Mouse (Mus musculus): Measurements from ENCODE around the gene Gtpbp8. TPM values are rescaled to one million over a fixed set of nuclear protein-coding genes. Genes with fewer than 3 reads are reported as not detected.
A peak's percentile ranks its signal among the peaks of the same experiment; 100 is the strongest.

Gene Gtpbp8
- total RNA-seq, 2 experiments from 2014 or later, result 23.8 to 29.9 TPM

- no peak for DNase-seq (ENCODE audit: extremely low spot score in 1 of 2, low spot score in 1 of 2)
Measured at GRCm38 (mm10) chr16:44727525-44727924, 18.6 kb downstream of the Gtpbp8 start.

GRCm38 (mm10) chr16:44725286-44726223 is 20.6 kb downstream of the Gtpbp8 start:
- peak; percentile 45 to 73 for DNase-seq (ENCODE audit: extremely low spot score in 1 of 2, low spot score in 1 of 2)

GRCm38 (mm10) chr16:44724847-44725246 is 21.3 kb downstream of the Gtpbp8 start:
- no peak for DNase-seq (ENCODE audit: extremely low spot score in 1 of 2, low spot score in 1 of 2)

- peak; percentile 82 to 97 for DNase-seq (ENCODE audit: extremely low spot score in 1 of 2, low spot score in 1 of 2)
Measured at GRCm38 (mm10) chr16:44724083-44724787, 21.9 kb downstream of the Gtpbp8 start, which contains the start of gene Nepro. Gene Nepro, plus strand, starts transcription at chr16:44724301.

GRCm38 (mm10) chr16:44722666-44723065 is 23.5 kb downstream of the Gtpbp8 start:
- DNase-seq (ENCODE audit: extremely low spot score in 1 of 2, low spot score in 1 of 2), result no peak

- DNase-seq (ENCODE audit: extremely low spot score in 1 of 2, low spot score in 1 of 2), result no peak
Measured at GRCm38 (mm10) chr16:44720518-44720917, 25.6 kb downstream of the Gtpbp8 start.

- no peak for DNase-seq (ENCODE audit: extremely low spot score in 1 of 2, low spot score in 1 of 2)
Measured at GRCm38 (mm10) chr16:44719349-44719748, 26.8 kb downstream of the Gtpbp8 start.

GRCm38 (mm10) chr16:44717838-44718237 is 28.3 kb downstream of the Gtpbp8 start:
- DNase-seq (ENCODE audit: extremely low spot score in 1 of 2, low spot score in 1 of 2), result no peak

GRCm38 (mm10) chr16:44717141-44717634 is 29.0 kb downstream of the Gtpbp8 start:
- no peak for DNase-seq (ENCODE audit: extremely low spot score in 1 of 2, low spot score in 1 of 2)

- DNase-seq (ENCODE audit: extremely low spot score in 1 of 2, low spot score in 1 of 2), result no peak
Measured at GRCm38 (mm10) chr16:44716305-44717140, 29.6 kb downstream of the Gtpbp8 start.

GRCm38 (mm10) chr16:44703458-44703857 is 42.7 kb downstream of the Gtpbp8 start:
- DNase-seq (ENCODE audit: extremely low spot score in 1 of 2, low spot score in 1 of 2), result no peak

- no peak for DNase-seq (ENCODE audit: extremely low spot score in 1 of 2, low spot score in 1 of 2)
Measured at GRCm38 (mm10) chr16:44702272-44702671, 43.9 kb downstream of the Gtpbp8 start.

- no peak for DNase-seq (ENCODE audit: extremely low spot score in 1 of 2, low spot score in 1 of 2)
Measured at GRCm38 (mm10) chr16:44701155-44701554, 45.0 kb downstream of the Gtpbp8 start.

GRCm38 (mm10) chr16:44697473-44698205 is 48.5 kb downstream of the Gtpbp8 start:
- no peak for DNase-seq (ENCODE audit: extremely low spot score in 1 of 2, low spot score in 1 of 2)

GRCm38 (mm10) chr16:44695859-44696620 is 50.1 kb downstream of the Gtpbp8 start:
- no peak for DNase-seq (ENCODE audit: extremely low spot score in 1 of 2, low spot score in 1 of 2)

- no peak for DNase-seq (ENCODE audit: extremely low spot score in 1 of 2, low spot score in 1 of 2)
Measured at GRCm38 (mm10) chr16:44695214-44695858, 50.8 kb downstream of the Gtpbp8 start.

- no peak for DNase-seq (ENCODE audit: extremely low spot score in 1 of 2, low spot score in 1 of 2)
Measured at GRCm38 (mm10) chr16:44693695-44694094, 52.5 kb downstream of the Gtpbp8 start.

GRCm38 (mm10) chr16:44692541-44692940 is 53.6 kb downstream of the Gtpbp8 start:
- DNase-seq (ENCODE audit: extremely low spot score in 1 of 2, low spot score in 1 of 2), result no peak
